Mouse (Mus musculus) lung, embryonic 15.5 days (tissue): Measurements from ENCODE around the gene Armh2. TPM values are rescaled to one million over a fixed set of nuclear protein-coding genes. Genes with fewer than 3 reads are reported as not detected.
A peak's percentile ranks its signal among the peaks of the same experiment; 100 is the strongest.

ENCODE experiments used
- ATAC-seq: fragments of 200-750 bp; cut with Nextera tagmentation; 2 replicates; pipeline ENCODE4 v1.8.0; 2017; ENCODE audit warnings: moderate number of reproducible peaks, borderline replicate concordance; ENCODE audit not compliant: low FRiP score, low TSS enrichment; ENCODE audit errors: extremely low read depth
- H3K27ac ChIP-seq: fragments of 300-500 bp; sonication (generic); 2 replicates; pipeline ENCODE4 v1.5.1; 2015; ENCODE audit warnings: moderate library complexity, mild to moderate bottlenecking, inconsistent platforms
- H3K27me3 ChIP-seq: fragments of 300-500 bp; sonication (generic); 2 replicates; pipeline ENCODE4 v1.6.1; 2015; ENCODE audit warnings: inconsistent platforms
- H3K36me3 ChIP-seq: fragments of 300-500 bp; sonication (generic); 2 replicates; pipeline ENCODE4 v1.6.1; 2015; ENCODE audit warnings: inconsistent platforms
- H3K4me1 ChIP-seq: fragments of 300-500 bp; sonication (generic); 2 replicates; pipeline ENCODE4 v1.6.1; 2015; ENCODE audit warnings: inconsistent platforms
- H3K4me2 ChIP-seq: fragments of 300-500 bp; sonication (generic); 2 replicates; pipeline ENCODE4 v1.6.1; 2015; ENCODE audit warnings: inconsistent platforms, mild to moderate bottlenecking, moderate library complexity
- H3K4me3 ChIP-seq: fragments of 300-500 bp; sonication (generic); 2 replicates; pipeline ENCODE4 v1.5.1; 2015; ENCODE audit warnings: mild to moderate bottlenecking, inconsistent platforms
- H3K9ac ChIP-seq: fragments of 300-500 bp; sonication (generic); 2 replicates; pipeline ENCODE4 v1.6.1; 2015; ENCODE audit warnings: inconsistent platforms
- H3K9me3 ChIP-seq: fragments of 300-500 bp; sonication (generic); 2 replicates; pipeline ENCODE4 v1.6.1; 2016; ENCODE audit warnings: inconsistent platforms
- WGBS: fragments of 180-500 bp; shearing (Covaris S2); methylation state at CpG from one replicate; pipeline ENCODE4 v1.1.7; 2015; 5-methylcytosine and 5-hydroxymethylcytosine counted together
- polyA plus RNA-seq: library from polyadenylated mRNA; unstranded; fragments of >200 nt; fragmentation: Nextera tagmentation; extraction: Ambion mirVana; gene quantifications from 2 replicates; pipeline ENCODE4 v1.2.1, GENCODE M21; 2015

The Armh2 gene
- polyA plus RNA-seq, 1 experiment from 2014 or later, result not detected

GRCm38 (mm10) chr13:24787477-24787876 lies 46.4 kb downstream of the Armh2 start:
- no peak overlapping the region for H3K4me2 ChIP-seq
- H3K9ac ChIP-seq, result no peak overlapping the region
- no peaks in the 10 kb centered on the region for H3K9me3 ChIP-seq
- H3K4me1 ChIP-seq, result no peaks in the 10 kb centered on the region
- H3K27ac ChIP-seq, result no peak overlapping the region
- H3K27me3 ChIP-seq, result no peaks in the 10 kb centered on the region
- ATAC-seq, result no peak
- WGBS, result 85% methylated on average over 5 of the region's 5 CpGs
- no peak overlapping the region for H3K4me3 ChIP-seq
- no peaks in the 10 kb centered on the region for H3K36me3 ChIP-seq

DNA sequence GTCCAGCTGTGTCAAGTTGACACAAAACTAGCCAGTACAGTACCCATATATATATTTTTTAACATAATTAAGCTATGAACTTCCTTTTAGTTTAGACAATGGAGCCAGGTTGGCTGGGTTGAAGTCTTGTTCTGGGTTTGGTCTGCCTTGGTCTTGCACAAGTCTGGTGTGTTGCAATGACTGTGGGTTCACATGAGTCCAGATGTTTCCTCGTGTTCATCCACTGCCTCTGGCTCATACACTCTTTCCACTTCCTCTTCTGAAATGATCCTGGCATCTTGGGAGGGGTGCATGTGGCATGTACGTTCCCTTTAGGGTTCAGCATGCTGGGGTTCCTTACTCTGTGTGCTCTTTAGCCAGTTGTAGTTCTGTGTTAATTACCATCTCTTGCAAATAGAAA lies 50.3 kb downstream of the Armh2 start:
- H3K4me1 ChIP-seq, result no peaks in the 10 kb centered on the region

GRCm38 (mm10) chr13:24792411-24793045 lies 51.5 kb downstream of the Armh2 start:
- Histone ChIP-seq H3K4me1 (no peaks in the 10 kb centered on the region), H3K4me2 (no peak overlapping the region), H3K9ac (no peak overlapping the region), H3K27me3 (no peaks in the 10 kb centered on the region), H3K36me3 (no peaks in the 10 kb centered on the region), H3K4me3 (no peak overlapping the region), H3K27ac (0 out of 2 replicates have a peak overlapping the region, but pooled peaks have one; percentile 8), H3K9me3 (no peaks in the 10 kb centered on the region)
- no peak for ATAC-seq
- 65% methylated on average over 9 of the region's 9 CpGs for WGBS

More for the DNA sequence above, 50.3 kb downstream of the Armh2 start:
- Histone ChIP-seq H3K27me3 (no peaks in the 10 kb centered on the region), H3K27ac (no peak overlapping the region), H3K9me3 (no peaks in the 10 kb centered on the region), H3K4me3 (no peak overlapping the region), H3K9ac (no peak overlapping the region), H3K36me3 (no peaks in the 10 kb centered on the region), H3K4me2 (no peak overlapping the region)
- 52% methylated on average over 2 of the region's 2 CpGs for WGBS
- ATAC-seq, result no peak

Other genes with a start within 250 kb of the Armh2 start
- gene Ripor2, start 159.0 kb upstream of the Armh2 start, polyA plus RNA-seq, result 5.1 and 5.4 TPM in 2 replicates
- gene Gmnn, start 20.7 kb downstream of the Armh2 start, polyA plus RNA-seq, result 114 and 123 TPM in 2 replicates
- gene BC005537, start 60.4 kb downstream of the Armh2 start, polyA plus RNA-seq, result 16.8 and 19.0 TPM in 2 replicates
- 65.4 and 68.6 TPM in 2 replicates for gene Acot13, start 90.3 kb downstream of the Armh2 start, polyA plus RNA-seq
- 57.6 and 58.9 TPM in 2 replicates for gene Tdp2, start 90.4 kb downstream of the Armh2 start, polyA plus RNA-seq
- 0.13 and 0.25 TPM in 2 replicates for gene D130043K22Rik, start 103.9 kb downstream of the Armh2 start, polyA plus RNA-seq
- gene Aldh5a1, start 196.4 kb downstream of the Armh2 start, polyA plus RNA-seq, result 9.1 and 9.8 TPM in 2 replicates
- gene Gpld1, start 201.9 kb downstream of the Armh2 start, polyA plus RNA-seq, result 1.6 and 1.9 TPM in 2 replicates